Mouse (Mus musculus) left cerebral cortex, postnatal 36 days (tissue): Measurements from ENCODE around the gene Fbxo46. TPM values are rescaled to one million over a fixed set of nuclear protein-coding genes. Genes with fewer than 3 reads are reported as not detected.

ENCODE experiments used
- DNase-seq, 2 experiments: peaks; one replicate each; pipeline ENCODE4 v3.0.0; 2021 to 2022; ENCODE audit warnings: low spot score in 2 of 2, mixed read lengths in 1 of 2
- intact Hi-C: fragments of 180-260 bp; cut with DNase I; formaldehyde crosslinking; loops from one replicate; pipeline ENCODE4 v1.15.1; 2025
- total RNA-seq, 2 experiments: library from RNA; stranded (reverse); gene quantifications; 2 replicates each; pipeline ENCODE4 v1.2.3; 2021

Gene Fbxo46
- total RNA-seq, 2 experiments from 2014 or later = 14.0 to 14.3 TPM

DNA sequence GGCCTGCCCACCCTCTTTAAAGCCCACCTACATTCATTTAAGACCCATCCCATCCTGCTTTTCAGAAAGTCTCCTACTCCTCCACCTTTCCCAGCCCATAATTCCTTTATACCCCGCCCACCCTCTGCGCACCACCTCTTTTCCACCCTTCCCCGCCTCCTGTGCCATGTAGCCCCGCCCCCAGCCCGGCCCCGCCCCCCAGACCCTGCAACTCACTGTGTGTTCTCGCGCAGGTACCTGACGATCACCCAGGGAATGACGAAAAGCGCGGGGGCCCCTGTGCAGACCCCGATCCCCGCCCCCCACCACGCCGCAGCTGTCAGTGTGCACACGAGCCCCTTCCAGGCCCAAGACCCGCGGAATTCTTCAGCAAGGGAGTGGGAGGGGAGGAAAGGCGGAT lies 40.5 kb downstream of the Fbxo46 start:
- DNase-seq = no peak
- intact Hi-C loops = no loop called here

- intact Hi-C loops = no loop called here
- DNase-seq = no peak
Measured at GRCm38 (mm10) chr7:19162928-19163327, 43.3 kb downstream of the Fbxo46 start.

- no peak for DNase-seq
- intact Hi-C loops = no loop called here
Measured at GRCm38 (mm10) chr7:19163752-19164151, 44.1 kb downstream of the Fbxo46 start.

DNA sequence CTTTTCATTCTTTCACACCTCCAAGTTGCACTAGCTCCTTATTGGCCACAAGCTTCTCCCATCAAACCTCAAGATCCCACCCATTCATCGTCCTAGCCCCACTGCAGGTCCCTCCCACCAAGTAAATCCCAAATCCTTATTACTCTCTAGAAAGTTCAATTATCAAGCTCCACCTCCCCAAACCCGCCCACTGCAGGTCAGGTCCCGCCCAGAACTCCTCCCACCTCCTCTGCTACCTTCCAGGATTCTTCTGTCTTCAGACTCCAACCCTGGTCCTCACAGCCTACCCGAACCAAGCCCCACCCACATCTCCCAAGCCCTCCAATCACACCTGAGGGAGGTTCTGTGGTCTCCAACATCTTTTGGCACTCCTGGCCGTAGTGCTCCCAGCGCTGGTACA lies 44.5 kb downstream of the Fbxo46 start:
- intact Hi-C loops = no loop called here
- no peak for DNase-seq

- no peak for DNase-seq
- intact Hi-C loops = no loop called here
Measured at GRCm38 (mm10) chr7:19164978-19165377, 45.3 kb downstream of the Fbxo46 start.

- intact Hi-C loops = no loop called here
- DNase-seq = no peak
Measured at GRCm38 (mm10) chr7:19165656-19166423, 46.2 kb downstream of the Fbxo46 start, which contains the start of gene Gipr. Gene Gipr (minus strand): TSS chr7:19166127.

DNA sequence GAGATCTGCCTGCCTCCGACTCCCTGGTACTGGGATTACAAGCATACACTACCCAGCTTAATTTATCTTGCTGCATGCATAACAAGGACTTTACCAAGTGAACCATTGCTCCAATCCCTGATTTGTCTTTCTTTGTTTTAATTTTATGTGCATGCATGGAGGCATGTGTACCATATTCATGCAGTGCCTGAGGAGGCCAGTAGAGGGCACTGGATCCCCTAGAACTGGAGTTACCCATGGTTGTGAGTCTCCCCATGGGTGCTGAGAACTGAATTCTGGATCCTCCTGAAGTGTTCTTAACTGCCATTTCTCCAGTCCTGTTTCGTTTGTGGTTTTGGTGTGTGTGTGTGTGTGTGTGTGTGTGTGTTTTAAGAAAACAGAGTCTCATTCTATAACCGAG lies 47.3 kb downstream of the Fbxo46 start:
- intact Hi-C loops = no loop called here
- DNase-seq = no peak

- no peak for DNase-seq
- intact Hi-C loops = no loop called here
Measured at GRCm38 (mm10) chr7:19169506-19169905, 49.8 kb downstream of the Fbxo46 start.

DNA sequence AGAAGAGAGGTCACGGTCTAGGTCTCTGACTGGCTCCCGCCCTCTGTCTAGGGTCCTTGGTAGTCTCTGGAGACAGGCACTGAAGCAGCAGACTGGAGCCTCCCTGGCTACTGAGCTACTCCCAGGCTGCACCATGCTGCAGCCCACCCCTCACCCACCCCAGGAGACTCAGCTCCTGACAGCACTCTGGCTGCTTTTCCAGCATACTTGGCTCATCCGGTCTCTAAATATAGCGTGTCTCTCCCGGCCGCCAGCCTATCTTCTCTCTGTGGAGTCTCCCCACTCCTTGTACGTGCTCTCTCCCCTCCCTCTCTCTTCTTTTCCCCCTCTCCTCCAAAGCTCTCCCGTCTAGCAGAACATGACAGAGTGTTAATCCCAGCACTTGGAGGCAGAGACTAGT lies 50.5 kb downstream of the Fbxo46 start:
- peak; percentile 50 to 59 for DNase-seq
- intact Hi-C loops = loop anchor here (1.0 kb wide), 1 partner anchor 14 kb away; no protein-coding TSS in a partner anchor

GRCm38 (mm10) chr7:19171831-19172230 lies 52.2 kb downstream of the Fbxo46 start:
- intact Hi-C loops = no loop called here
- DNase-seq = no peak

DNA sequence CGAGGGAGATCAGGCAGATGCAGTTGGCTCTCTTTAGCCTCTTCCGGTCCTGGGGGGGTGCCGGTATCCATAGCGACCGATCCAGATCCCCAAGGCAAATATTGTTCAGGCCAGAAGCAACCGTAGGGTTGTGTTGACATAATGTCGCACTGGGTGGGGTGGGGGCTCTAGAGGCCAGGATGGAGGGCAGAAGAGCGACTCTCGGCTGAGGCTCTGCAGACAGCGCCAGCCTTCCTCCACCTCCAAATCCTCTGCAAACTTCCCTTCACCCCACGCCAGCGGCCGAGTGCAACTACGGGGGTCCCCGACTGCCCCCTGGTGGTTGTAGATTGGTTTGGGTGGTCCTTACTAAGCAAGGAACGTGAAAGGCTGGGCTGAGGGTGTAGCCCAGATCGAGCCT lies 53.2 kb downstream of the Fbxo46 start:
- intact Hi-C loops = no loop called here
- peak; percentile 74 to 85 for DNase-seq

GRCm38 (mm10) chr7:19175708-19176515 lies 56.3 kb downstream of the Fbxo46 start, which contains the start of gene Eml2:
Gene Eml2 (plus strand): TSS chr7:19176421.
- intact Hi-C loops = loop anchor here (5.0 kb wide), 1 partner anchor 166 kb away; the partner anchor contains the start of gene Ercc1
- peak; percentile 68 to 87 for DNase-seq

- peak in 1 of 2 experiments; percentile 89 for DNase-seq
- intact Hi-C loops = loop anchor here (5.0 kb wide), 1 partner anchor 166 kb away; the partner anchor contains the start of gene Ercc1
Measured at GRCm38 (mm10) chr7:19176516-19176947, 56.9 kb downstream of the Fbxo46 start.

DNA sequence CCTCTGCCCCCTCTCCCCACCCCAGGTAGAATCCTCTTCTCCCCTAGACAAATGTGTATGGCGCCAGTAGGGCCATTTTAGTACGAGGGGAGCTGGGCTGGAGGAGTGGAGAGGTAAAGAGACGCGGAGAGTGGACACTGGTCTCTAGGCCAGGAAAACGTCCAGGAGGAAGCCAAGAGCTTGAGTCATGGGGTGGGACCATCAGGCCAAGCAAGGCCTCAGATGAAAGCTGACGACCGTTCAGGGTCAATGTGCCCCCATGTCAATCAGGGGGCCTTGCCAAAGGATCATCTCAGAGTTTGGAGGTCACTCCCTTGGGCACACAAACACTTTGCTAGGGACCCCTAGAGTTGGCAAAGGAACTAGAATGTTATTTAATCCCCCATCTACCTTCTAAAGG lies 57.6 kb downstream of the Fbxo46 start:
- no peak for DNase-seq
- intact Hi-C loops = loop anchor here (5.0 kb wide), 1 partner anchor 165 kb away; the partner anchor contains the start of gene Ercc1

DNA sequence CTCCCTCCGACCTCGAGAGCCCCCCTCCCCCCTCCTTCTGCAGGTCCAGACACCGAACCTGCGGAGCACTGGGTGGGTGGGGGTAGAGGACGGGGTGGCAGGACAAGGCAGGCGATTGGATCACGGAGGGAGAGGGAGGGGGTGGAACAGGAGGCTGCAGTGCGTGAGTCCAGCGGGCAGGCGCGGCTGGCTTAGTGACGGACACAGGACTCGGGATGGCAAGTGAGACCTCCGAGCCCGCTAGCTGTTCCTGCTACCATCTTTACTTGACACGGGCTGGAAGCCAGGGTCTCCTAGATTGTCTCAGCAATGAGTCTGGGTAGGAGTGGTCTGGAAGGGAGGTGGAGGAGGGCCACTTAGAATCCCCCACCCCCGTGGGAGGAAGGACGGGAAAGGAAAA lies 58.4 kb downstream of the Fbxo46 start:
- intact Hi-C loops = loop anchor here (5.0 kb wide), 1 partner anchor 164 kb away; the partner anchor contains the start of gene Ercc1
- DNase-seq = peak; percentile 56 to 63

DNA sequence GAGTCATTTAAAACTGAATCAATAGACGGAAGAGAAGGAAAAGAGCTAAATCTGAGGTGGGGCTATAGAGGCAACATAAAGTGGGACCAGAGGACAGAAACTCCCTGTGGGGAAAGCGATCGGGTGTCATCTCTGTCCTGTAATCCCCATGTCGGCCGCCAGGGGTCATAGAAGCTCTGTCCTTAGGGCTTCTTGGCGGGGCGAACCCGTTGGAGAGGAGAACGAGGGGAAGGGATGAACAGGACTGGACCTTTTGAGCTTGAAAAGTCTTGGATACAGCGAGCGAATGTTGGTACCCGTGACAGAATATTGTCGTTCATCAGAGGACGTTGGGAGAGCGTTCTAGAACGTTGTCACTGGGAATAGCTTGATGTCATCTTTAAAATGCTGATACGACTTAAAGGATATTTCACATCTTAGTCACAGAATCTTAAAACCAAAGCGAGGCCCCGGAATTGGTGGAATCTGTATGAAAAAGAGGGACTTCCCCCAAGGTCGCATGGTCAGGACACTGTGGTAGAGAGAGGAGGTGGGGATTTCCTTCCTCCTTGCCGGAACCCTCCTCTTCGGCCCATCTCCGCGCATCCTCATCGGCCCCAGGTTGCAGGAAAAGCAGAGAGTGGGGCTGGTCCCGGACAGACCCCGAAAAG lies 58.9 kb downstream of the Fbxo46 start:
- peak; percentile 83 to 87 for DNase-seq
- intact Hi-C loops = loop anchor here (5.0 kb wide), 1 partner anchor 164 kb away; the partner anchor contains the start of gene Ercc1

DNA sequence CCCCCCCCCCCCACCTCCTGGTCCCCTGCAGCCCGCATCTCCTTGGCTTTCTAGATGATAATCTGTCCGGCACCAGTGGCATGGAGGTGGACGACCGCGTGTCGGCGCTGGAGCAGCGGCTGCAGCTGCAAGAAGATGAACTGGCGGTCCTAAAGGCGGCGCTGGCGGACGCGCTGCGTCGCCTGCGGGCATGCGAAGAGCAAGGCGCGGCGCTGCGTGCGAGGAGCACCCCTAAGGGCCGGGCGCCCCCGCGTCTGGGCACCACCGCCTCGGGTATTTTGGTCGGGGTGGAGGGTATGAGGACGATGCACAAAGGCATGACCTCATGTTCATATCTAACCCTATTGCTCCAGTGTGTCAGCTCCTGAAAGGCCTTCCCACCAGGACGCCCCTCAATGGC lies 59.5 kb downstream of the Fbxo46 start:
- intact Hi-C loops = loop anchor here (5.0 kb wide), 1 partner anchor 163 kb away; the partner anchor contains the start of gene Ercc1
- peak; percentile 62 to 66 for DNase-seq

DNA sequence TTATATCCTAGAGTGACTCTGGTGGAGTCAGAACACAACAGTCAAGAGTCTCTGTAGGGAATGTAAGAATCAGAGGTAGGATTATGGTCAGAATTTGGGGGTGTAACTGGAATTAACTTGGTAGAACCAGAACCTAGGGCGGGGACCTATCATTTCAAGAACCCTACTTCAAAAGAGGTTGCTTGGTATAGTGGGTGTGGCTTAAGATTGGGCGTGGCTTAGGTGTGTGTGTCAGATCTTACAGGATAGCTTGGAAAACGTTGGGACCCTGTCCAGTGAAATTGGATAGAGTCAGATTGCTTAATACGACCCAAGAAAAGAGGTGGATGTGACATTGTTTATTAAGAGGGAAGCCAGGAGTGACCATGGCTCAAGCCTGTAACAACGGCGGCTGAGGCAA lies 60.3 kb downstream of the Fbxo46 start:
- no peak for DNase-seq
- intact Hi-C loops = loop anchor here (5.0 kb wide), 1 partner anchor 162 kb away; the partner anchor contains the start of gene Ercc1

- DNase-seq = no peak
- intact Hi-C loops = no loop called here
Measured at GRCm38 (mm10) chr7:19180862-19181429, 61.3 kb downstream of the Fbxo46 start.
